Mouse (Mus musculus) adrenal gland (tissue): ENCODE data around the gene Ccnt1.

Source experiments
- intact Hi-C: fragments of 180-260 bp; cut with DNase I; formaldehyde crosslinking; loops from one replicate; pipeline ENCODE4 v1.15.1; 2025

The Ccnt1 gene

GRCm38 (mm10) chr15:98555881-98556280, 14.8 kb downstream of the Ccnt1 start:
- intact Hi-C loops = no loop called here

- intact Hi-C loops = no loop called here
These were observed 18.0 kb downstream of the Ccnt1 start for GRCm38 (mm10) chr15:98552758-98553157.

GRCm38 (mm10) chr15:98546843-98547242, 23.9 kb downstream of the Ccnt1 start:
- intact Hi-C loops = no loop called here

- intact Hi-C loops = no loop called here
These were observed 25.6 kb downstream of the Ccnt1 start for GRCm38 (mm10) chr15:98545151-98545550.

GRCm38 (mm10) chr15:98543341-98543740, 27.4 kb downstream of the Ccnt1 start:
- intact Hi-C loops = no loop called here

- intact Hi-C loops = no loop called here
These were observed 29.7 kb downstream of the Ccnt1 start for GRCm38 (mm10) chr15:98541064-98541463.

GRCm38 (mm10) chr15:98537923-98538322, 32.8 kb downstream of the Ccnt1 start:
- intact Hi-C loops = no loop called here

- intact Hi-C loops = no loop called here
These were observed 33.8 kb downstream of the Ccnt1 start for GRCm38 (mm10) chr15:98536828-98537510.

GRCm38 (mm10) chr15:98535921-98536320, 34.8 kb downstream of the Ccnt1 start:
- intact Hi-C loops = no loop called here

GRCm38 (mm10) chr15:98533881-98534627, 36.7 kb downstream of the Ccnt1 start, which contains the start of gene Kansl2:
Gene Kansl2, minus strand, starts transcription at chr15:98534264.
- intact Hi-C loops = loop anchor here (5.0 kb wide), 1 partner anchor 33 kb away; no protein-coding TSS in a partner anchor

- intact Hi-C loops = loop anchor here (5.0 kb wide), 1 partner anchor 34 kb away; no protein-coding TSS in a partner anchor
These were observed 37.6 kb downstream of the Ccnt1 start for GRCm38 (mm10) chr15:98533035-98533531.

- intact Hi-C loops = loop anchor here (5.0 kb wide), 1 partner anchor 35 kb away; no protein-coding TSS in a partner anchor
These were observed 38.4 kb downstream of the Ccnt1 start for GRCm38 (mm10) chr15:98532281-98532680.

GRCm38 (mm10) chr15:98528066-98528563, 42.6 kb downstream of the Ccnt1 start:
- intact Hi-C loops = no loop called here

- intact Hi-C loops = no loop called here
These were observed 43.5 kb downstream of the Ccnt1 start for GRCm38 (mm10) chr15:98527056-98527771.

GRCm38 (mm10) chr15:98526057-98526456, 44.7 kb downstream of the Ccnt1 start:
- intact Hi-C loops = no loop called here

GRCm38 (mm10) chr15:98521245-98521644, 49.5 kb downstream of the Ccnt1 start:
- intact Hi-C loops = no loop called here

GRCm38 (mm10) chr15:98517380-98518355, 53.1 kb downstream of the Ccnt1 start:
- intact Hi-C loops = loop anchor here (10.0 kb wide), 1 partner anchor 47 kb away; no protein-coding TSS in a partner anchor

GRCm38 (mm10) chr15:98514845-98515244, 55.9 kb downstream of the Ccnt1 start:
- intact Hi-C loops = loop anchor here (10.0 kb wide), 1 partner anchor 50 kb away; no protein-coding TSS in a partner anchor

- intact Hi-C loops = loop anchor here (10.0 kb wide), 1 partner anchor 51 kb away; no protein-coding TSS in a partner anchor
These were observed 56.6 kb downstream of the Ccnt1 start for GRCm38 (mm10) chr15:98514146-98514545.

GRCm38 (mm10) chr15:98513676-98514075, 57.0 kb downstream of the Ccnt1 start:
- intact Hi-C loops = loop anchor here (10.0 kb wide), 1 partner anchor 51 kb away; no protein-coding TSS in a partner anchor
